Mouse (Mus musculus) bone marrow macrophage, adult 2 months (primary cell): ENCODE measurements around the gene Anks3. TPM values are rescaled to one million over a fixed set of nuclear protein-coding genes. Genes with fewer than 3 reads are reported as not detected.
A peak's percentile ranks its signal among the peaks of the same experiment; 100 is the strongest.

Experiments used
- H3K27ac ChIP-seq: 2 replicates; pipeline ENCODE4 v1.5.1; 2012; ENCODE audit warnings: low read depth, low read length; ENCODE audit not compliant: insufficient read depth
- H3K4me1 ChIP-seq: 2 replicates; pipeline ENCODE4 v1.6.1; 2012; ENCODE audit warnings: low read length; ENCODE audit not compliant: control insufficient read depth, insufficient read depth
- H3K4me3 ChIP-seq: 2 replicates; pipeline ENCODE4 v1.5.1; 2012; ENCODE audit warnings: mild to moderate bottlenecking, low read length, moderate library complexity; ENCODE audit not compliant: insufficient read depth
- CTCF ChIP-seq: IDR thresholded peaks from 2 replicates; pipeline ENCODE4 v1.5.1; 2012; ENCODE audit warnings: low read depth, mild to moderate bottlenecking, low read length, moderate library complexity
- POLR2A ChIP-seq: IDR thresholded peaks from 2 replicates; pipeline ENCODE4 v1.6.1; 2012; ENCODE audit warnings: mild to moderate bottlenecking, low read depth, low read length, borderline replicate concordance
- polyA plus RNA-seq: library from polyadenylated mRNA; stranded (reverse); fragments of >200 nt; gene quantifications from 2 replicates; pipeline ENCODE4 v1.2.4, GENCODE M21; 2012; ENCODE audit not compliant: missing spikeins, insufficient read depth, insufficient read length

Gene Anks3
- polyA plus RNA-seq, 1 experiment = 44.2 TPM

- Histone ChIP-seq H3K27ac (no peak overlapping the region), H3K4me1 (peaks cover 23% of the 10 kb centered on the region), H3K4me3 (no peak overlapping the region)
- TF ChIP-seq CTCF = no peak
- no peak for TF ChIP-seq POLR2A
These were observed 4.4 kb upstream of the Anks3 start for GRCm38 (mm10) chr16:4968426-4968825.

- H3K4me3 ChIP-seq = no peak overlapping the region
- TF ChIP-seq CTCF (no peak), POLR2A (no peak)
- peaks cover 34% of the 10 kb centered on the region for H3K4me1 ChIP-seq
- no peak overlapping the region for H3K27ac ChIP-seq
These were observed 1.6 kb upstream of the Anks3 start for GRCm38 (mm10) chr16:4965392-4966129.

GRCm38 (mm10) chr16:4964731-4965391 is 856 bp upstream of the Anks3 start:
- peaks cover 38% of the 10 kb centered on the region for H3K4me1 ChIP-seq
- peak overlapping the region; percentile 85 for H3K4me3 ChIP-seq
- H3K27ac ChIP-seq = peak overlapping the region; percentile 28
- TF ChIP-seq CTCF = no peak
- no peak for TF ChIP-seq POLR2A

DNA sequence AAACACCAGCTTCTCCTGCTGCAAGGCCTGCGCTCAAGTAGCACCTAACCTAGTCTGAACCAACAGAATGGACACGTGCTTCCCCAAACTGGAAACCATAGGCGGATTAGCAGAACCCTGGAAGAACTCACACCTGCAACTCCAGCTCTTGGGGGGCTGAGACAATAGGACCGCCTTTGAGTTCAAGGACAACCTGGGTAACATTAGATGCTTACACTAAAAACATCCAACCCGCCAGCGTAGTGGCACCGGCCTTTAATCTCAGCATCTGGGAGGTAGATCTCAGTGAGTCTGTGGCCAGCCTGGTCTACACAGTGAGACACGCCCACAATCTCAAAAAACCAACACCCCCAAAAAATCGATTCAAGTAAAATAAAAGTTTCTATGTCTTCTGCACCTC is 659 bp downstream of the Anks3 start:
- no peak overlapping the region for H3K27ac ChIP-seq
- H3K4me1 ChIP-seq = peaks cover 35% of the 10 kb centered on the region
- H3K4me3 ChIP-seq = peak overlapping the region; percentile 85
- TF ChIP-seq POLR2A (no peak), CTCF (no peak)

DNA sequence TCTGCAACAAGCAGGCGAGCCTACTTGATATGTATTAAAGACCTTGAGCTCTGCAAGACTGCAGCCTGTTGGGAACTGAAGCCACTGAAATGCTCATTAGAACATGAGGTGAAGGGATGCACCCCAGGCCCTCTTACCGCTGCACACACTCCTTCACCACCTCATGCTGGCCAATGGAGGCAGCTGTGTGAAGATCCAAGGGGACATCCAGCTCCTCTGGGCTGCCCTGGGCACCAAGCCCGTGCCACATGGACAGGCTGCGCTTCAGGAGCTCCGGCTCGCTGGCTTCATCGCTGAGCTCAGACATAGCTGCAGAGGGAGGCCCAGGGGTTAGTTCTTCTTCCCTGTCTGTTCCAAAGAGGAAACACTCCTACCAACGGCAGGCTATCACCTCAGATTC is 3.7 kb downstream of the Anks3 start:
- H3K4me3 ChIP-seq = peak overlapping the region; percentile 26

GRCm38 (mm10) chr16:4957446-4957845 is 6.6 kb downstream of the Anks3 start:
- Histone ChIP-seq H3K4me3 (no peak overlapping the region), H3K27ac (no peak overlapping the region), H3K4me1 (peaks cover 25% of the 10 kb centered on the region)
- no peak for TF ChIP-seq POLR2A
- no peak for TF ChIP-seq CTCF

More for the DNA sequence above, 3.7 kb downstream of the Anks3 start:
- H3K27ac ChIP-seq = peak overlapping the region; percentile 55
- H3K4me1 ChIP-seq = peaks cover 32% of the 10 kb centered on the region
- no peak for TF ChIP-seq POLR2A
- TF ChIP-seq CTCF = no peak

- H3K27ac ChIP-seq = no peak overlapping the region
- H3K4me3 ChIP-seq = no peak overlapping the region
- no peak for TF ChIP-seq POLR2A
- TF ChIP-seq CTCF = no peak
- H3K4me1 ChIP-seq = peaks cover 21% of the 10 kb centered on the region
These were observed 7.4 kb downstream of the Anks3 start for GRCm38 (mm10) chr16:4956609-4957008.

- no peak overlapping the region for H3K27ac ChIP-seq
These were observed 16.6 kb downstream of the Anks3 start for GRCm38 (mm10) chr16:4947378-4947777.

DNA sequence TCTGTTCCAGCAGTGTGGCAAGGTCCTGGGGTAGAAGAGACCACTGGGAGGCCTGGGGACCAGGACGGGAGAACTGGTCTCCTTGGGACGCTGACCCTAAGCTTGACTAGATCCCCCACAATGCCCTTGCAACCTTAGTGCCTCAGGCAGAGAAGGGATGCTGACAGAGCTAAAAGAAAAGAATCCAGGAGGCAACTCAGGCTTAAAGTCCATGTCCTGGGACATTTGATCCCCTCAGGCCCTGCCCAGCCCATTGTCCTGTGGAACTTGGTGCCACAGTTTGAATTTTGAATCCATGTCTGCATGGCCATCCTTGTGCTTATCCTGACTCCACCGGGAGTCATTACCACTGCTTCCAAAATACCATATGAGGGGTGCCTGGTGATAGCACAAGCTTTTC is 17.9 kb downstream of the Anks3 start:
- no peak overlapping the region for H3K27ac ChIP-seq
- no peak overlapping the region for H3K4me3 ChIP-seq
- no peaks in the 10 kb centered on the region for H3K4me1 ChIP-seq
- TF ChIP-seq POLR2A (no peak), CTCF (no peak)

More at GRCm38 (mm10) chr16:4947378-4947777, 16.6 kb downstream of the Anks3 start:
- no peak for TF ChIP-seq POLR2A
- no peak for TF ChIP-seq CTCF
- no peaks in the 10 kb centered on the region for H3K4me1 ChIP-seq
- H3K4me3 ChIP-seq = no peak overlapping the region

DNA sequence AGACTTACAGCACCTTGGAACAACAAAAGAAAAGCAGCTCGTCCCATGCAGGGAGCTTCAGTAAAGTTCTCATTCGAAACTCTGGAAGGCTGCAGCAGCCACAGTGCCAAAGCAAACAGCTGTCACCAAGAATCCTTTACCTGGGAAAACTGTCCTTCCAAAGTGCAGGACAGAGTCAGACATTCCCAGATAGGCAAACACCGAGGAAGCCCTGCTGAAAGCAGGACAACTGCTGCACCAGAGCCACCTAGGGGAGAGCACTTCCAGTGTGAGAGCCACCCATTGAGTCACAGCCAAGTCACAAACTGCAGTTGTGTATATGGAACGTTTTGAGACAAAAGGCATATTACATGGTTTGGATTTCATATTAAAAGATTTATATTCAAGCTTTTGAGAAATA is 18.6 kb downstream of the Anks3 start:
- no peak overlapping the region for H3K27ac ChIP-seq
- H3K4me1 ChIP-seq = no peaks in the 10 kb centered on the region
- H3K4me3 ChIP-seq = no peak overlapping the region
- TF ChIP-seq POLR2A = no peak
